Mouse (Mus musculus) CH12.LX (cell line): ENCODE results near the gene Me1. TPM values are rescaled to one million over a fixed set of nuclear protein-coding genes. Genes with fewer than 3 reads are reported as not detected.

Experiments
- DNase-seq: peaks from one replicate; pipeline ENCODE4 v3.0.0-alpha.2; 2013; ENCODE audit errors: extremely low read depth
- H3K27ac ChIP-seq: 2 replicates; pipeline ENCODE4 v1.5.1; 2012; ENCODE audit warnings: low read depth, mild to moderate bottlenecking, control low read depth, moderate library complexity; ENCODE audit not compliant: insufficient read depth
- H3K27me3 ChIP-seq: replicated peaks from 2 replicates; pipeline ENCODE3; 2012; ENCODE audit warnings: inconsistent platforms
- H3K36me3 ChIP-seq, 2 experiments: replicated peaks in 1 of 2; 2 replicates each; pipeline versions ENCODE3 to v1.6.1; 2012; ENCODE audit warnings: inconsistent platforms in 1 of 2, low read length in 1 of 2, mild to moderate bottlenecking in 1 of 2, mixed read lengths in 1 of 2, moderate library complexity in 1 of 2; ENCODE audit not compliant: control insufficient read depth in 1 of 2, insufficient read depth in 1 of 2
- H3K4me1 ChIP-seq, 2 experiments: 2 replicates each; pipeline ENCODE4 v1.6.1; 2012; ENCODE audit warnings: inconsistent platforms in 1 of 2, moderate library complexity in 1 of 2; ENCODE audit not compliant: insufficient read depth in 2 of 2, control insufficient read depth in 1 of 2
- H3K4me2 ChIP-seq: 2 replicates; pipeline ENCODE4 v1.6.1; 2012; ENCODE audit warnings: low read depth, mild to moderate bottlenecking, control low read depth; ENCODE audit not compliant: poor library complexity, insufficient read depth, severe bottlenecking
- H3K4me3 ChIP-seq, 3 experiments: fragments of 150-350 bp in 1 of 3; sonication (generic) in 1 of 3; replicated peaks in 1 of 3; 2 replicates each; pipeline versions ENCODE3 to v1.5.1; 2011 to 2012; ENCODE audit warnings: low read depth in 2 of 3, low read length in 2 of 3, mild to moderate bottlenecking in 2 of 3, moderate library complexity in 2 of 3, control low read depth in 1 of 3, improper control_type of control experiment in 1 of 3, inconsistent platforms in 1 of 3, mixed read lengths in 1 of 3; ENCODE audit not compliant: poor library complexity in 1 of 3
- H3K79me2 ChIP-seq: replicated peaks from 2 replicates; pipeline ENCODE4 v1.6.1; 2012; ENCODE audit warnings: mild to moderate bottlenecking, moderate library complexity; ENCODE audit not compliant: control insufficient read depth, poor library complexity, insufficient read depth, severe bottlenecking; ENCODE audit errors: extremely low read depth
- H3K9ac ChIP-seq: 2 replicates; pipeline ENCODE4 v1.6.1; 2012; ENCODE audit warnings: low read depth, mild to moderate bottlenecking, control low read depth, moderate library complexity; ENCODE audit not compliant: insufficient read depth
- H3K9me3 ChIP-seq: replicated peaks from 2 replicates; pipeline ENCODE3; 2012; ENCODE audit warnings: low read length, inconsistent platforms, mixed read lengths
- ELF1 ChIP-seq: IDR thresholded peaks from 2 replicates; pipeline ENCODE4 v1.6.1; 2014; ENCODE audit warnings: low read depth, mild to moderate bottlenecking, inconsistent platforms, low read length, improper control_type of control experiment
- ETS1 ChIP-seq: conservative IDR thresholded peaks from 2 replicates; pipeline ENCODE4 v1.6.1; 2012; ENCODE audit warnings: low read depth, mild to moderate bottlenecking, inconsistent platforms, low read length, improper control_type of control experiment, moderate library complexity
- JUN ChIP-seq: IDR thresholded peaks from 2 replicates; pipeline ENCODE4 v1.6.1; 2011; ENCODE audit warnings: low read depth, mild to moderate bottlenecking, low read length, improper control_type of control experiment, moderate library complexity; ENCODE audit not compliant: insufficient read depth
- MAX ChIP-seq: IDR thresholded peaks from 2 replicates; pipeline ENCODE4 v1.6.1; 2011; ENCODE audit warnings: low read length, improper control_type of control experiment
- NELFE ChIP-seq: IDR thresholded peaks from 2 replicates; pipeline ENCODE4 v1.6.1; 2011; ENCODE audit warnings: low read depth, low read length, improper control_type of control experiment
- PAX5 ChIP-seq: IDR thresholded peaks from 2 replicates; pipeline ENCODE4 v1.6.1; 2012; ENCODE audit warnings: low read length, inconsistent platforms, mixed read lengths
- POLR2AphosphoS2 ChIP-seq: IDR thresholded peaks from 2 replicates; pipeline ENCODE4 v1.6.1; 2011; ENCODE audit warnings: low read depth, low read length, improper control_type of control experiment
- RAD21 ChIP-seq: IDR thresholded peaks from 2 replicates; pipeline ENCODE4 v1.6.1; 2011; ENCODE audit warnings: low read depth, mild to moderate bottlenecking, low read length, improper control_type of control experiment, moderate library complexity
- RCOR1 ChIP-seq: conservative IDR thresholded peaks from 2 replicates; pipeline ENCODE4 v1.6.1; 2012; ENCODE audit warnings: low read depth, mild to moderate bottlenecking, inconsistent platforms, low read length, improper control_type of control experiment
- SIN3A ChIP-seq: IDR thresholded peaks from 2 replicates; pipeline ENCODE4 v1.6.1; 2012; ENCODE audit warnings: low read length, improper control_type of control experiment, inconsistent platforms
- SMC3 ChIP-seq: IDR thresholded peaks from 2 replicates; pipeline ENCODE4 v1.6.1; 2011; ENCODE audit warnings: low read depth, low read length, improper control_type of control experiment
- TBP ChIP-seq: conservative IDR thresholded peaks from 2 replicates; pipeline ENCODE4 v1.6.1; 2011; ENCODE audit warnings: low read depth, low read length, improper control_type of control experiment
- TCF12 ChIP-seq: IDR thresholded peaks from 2 replicates; pipeline ENCODE4 v1.6.1; 2014; ENCODE audit warnings: low read depth, mild to moderate bottlenecking, inconsistent platforms, low read length, improper control_type of control experiment
- USF1 ChIP-seq: IDR thresholded peaks from 2 replicates; pipeline ENCODE4 v1.6.1; 2014; ENCODE audit warnings: low read depth, mild to moderate bottlenecking, inconsistent platforms, low read length, improper control_type of control experiment
- ZMIZ1 ChIP-seq: IDR thresholded peaks from 2 replicates; pipeline ENCODE4 v1.6.1; 2012; ENCODE audit warnings: low read depth, mild to moderate bottlenecking, inconsistent platforms, low read length, improper control_type of control experiment
- ZNF384 ChIP-seq: IDR thresholded peaks from 2 replicates; pipeline ENCODE4 v1.6.1; 2012; ENCODE audit warnings: low read depth, low read length, improper control_type of control experiment, inconsistent platforms
- dilution Hi-C: fragments of 300-500 bp; cut with MboI; formaldehyde crosslinking; loops from 2 replicates; pipeline ENCODE4 v1.14.3; 2020; ENCODE audit warnings: low sequenced_read_pairs; ENCODE audit not compliant: extremely low pct_unique_long_range_greater_than_20kb, extremely low pct_ligation_motif_present
- in situ Hi-C: fragments of 300-500 bp; cut with MboI; formaldehyde crosslinking; loops from 3 replicates; pipeline ENCODE4 v1.14.3; 2019; ENCODE audit warnings: low sequenced_read_pairs, low pct_ligation_motif_present, low pct_unique_long_range_greater_than_20kb, mixed read lengths
- polyA plus RNA-seq: library from polyadenylated mRNA; unstranded; fragments of >175 nt; gene quantifications from 2 replicates; pipeline ENCODE4 v1.2.1, GENCODE M21; 2012; ENCODE audit warnings: low read depth; ENCODE audit not compliant: insufficient read length
- total RNA-seq, 2 experiments: library from RNA; depleted of rRNA; stranded (reverse); fragments of 300-350 nt in 1 of 2; fragments of >200 nt in 1 of 2; gene quantifications; 2 replicates each; pipeline ENCODE4 v1.2.3; 2012 to 2014

The Me1 gene
- total and polyA plus RNA-seq, 3 experiments: 9.4 to 39.9 (median 16.7) TPM

- TF ChIP-seq RCOR1 (no peak), MAX (0 out of 2 replicates have a peak, but pooled peaks have one; percentile 20), ZNF384 (no peak), RAD21 (no peak), USF1 (no peak), TCF12 (peak; percentile 80; the same call in 1 of the 2 replicates), ETS1 (no peak)
Observed at GRCm38 (mm10) chr9:86571540-86572135, 124.1 kb downstream of the Me1 start, which contains the start of the genes Pgm3 and Rwdd2a (continued).

GRCm38 (mm10) chr9:86570946-86571345, 124.8 kb downstream of the Me1 start:
- Histone ChIP-seq H3K4me1 (peaks cover 0 to 26% of the 10 kb centered on the region in 2 experiments; a peak in 2 of 4 replicates), H3K79me2 (peaks cover 9% of the 10 kb centered on the region)
- no peak for TF ChIP-seq POLR2AphosphoS2
- TF ChIP-seq SMC3: no peak
- TF ChIP-seq NELFE: no peak
- TF ChIP-seq ZMIZ1: no peak
- TF ChIP-seq JUN: no peak
- no peak for TF ChIP-seq PAX5
- TF ChIP-seq MAX: no peak
- no peak for TF ChIP-seq SIN3A
- TF ChIP-seq ELF1: peak; percentile 28; the same call in 1 of the 2 replicates
- TF ChIP-seq, all 38 proteins: peak for 1
- no peak overlapping the region for H3K27ac ChIP-seq
- peak overlapping the region; percentile 60 for H3K4me2 ChIP-seq
- dilution Hi-C loops: no loop called here
- in situ Hi-C loops: loop anchor here (10.0 to 25.0 kb wide), 2 partner anchors 106 to 834 kb away; partner anchors contain the start of genes Dop1a, Ibtk and Ube2cbp
- H3K36me3 ChIP-seq: peaks cover 16 to 54% of the 10 kb centered on the region in 2 experiments
- H3K4me3 ChIP-seq: peak overlapping the region; percentile 84 to 93 (median 87)
- no peaks in the 10 kb centered on the region for H3K9me3 ChIP-seq
- peak; percentile 21 for DNase-seq
- peak overlapping the region; percentile 39 for H3K9ac ChIP-seq
- no peaks in the 10 kb centered on the region for H3K27me3 ChIP-seq

GRCm38 (mm10) chr9:86570261-86570890, 125.4 kb downstream of the Me1 start:
- Histone ChIP-seq H3K4me2 (peak overlapping the region; percentile 60), H3K27ac (no peak overlapping the region), H3K4me1 (peaks cover 0 to 26% of the 10 kb centered on the region in 2 experiments; a peak in 2 of 4 replicates), H3K9ac (peak overlapping the region; percentile 39), H3K27me3 (no peaks in the 10 kb centered on the region), H3K79me2 (peaks cover 9% of the 10 kb centered on the region)
- dilution Hi-C loops (no loop called here), in situ Hi-C loops (loop anchor here (10.0 to 25.0 kb wide), 2 partner anchors 106 to 833 kb away; partner anchors contain the start of genes Dop1a, Ibtk and Ube2cbp)
- DNase-seq: no peak
- no peak for TF ChIP-seq ETS1
- TF ChIP-seq TBP: no peak
- TF ChIP-seq, all 38 proteins: peak for 0
- H3K36me3 ChIP-seq: peaks cover 22 to 58% of the 10 kb centered on the region in 2 experiments
- no peaks in the 10 kb centered on the region for H3K9me3 ChIP-seq
- peak overlapping the region; percentile 84 to 93 (median 87) for H3K4me3 ChIP-seq
